Mouse (Mus musculus) spleen, adult 2 months (tissue): ENCODE measurements at regions not wholly inside any gene's neighbourhood (a gene's known extent, or its start where the extent isn't known, plus 50 kb on each side); places are given as distances from the start of the nearest gene placed in this dataset.

Source experiments
- DNase-seq, 2 experiments: peaks; one replicate each; pipeline versions ENCODE4 v3.0.0 to v3.0.0-alpha.2; 2012 to 2021; ENCODE audit warnings: low spot score in 2 of 2, low read depth in 1 of 2
- H3K27ac ChIP-seq: fragments of 200-500 bp; 2 replicates; pipeline ENCODE4 v1.5.1; 2012; ENCODE audit warnings: low read length, inconsistent platforms; ENCODE audit not compliant: insufficient read depth
- H3K27me3 ChIP-seq: fragments of 200-500 bp; 2 replicates; pipeline ENCODE4 v1.6.1; 2012; ENCODE audit warnings: mild to moderate bottlenecking, moderate library complexity, low read length, inconsistent platforms; ENCODE audit not compliant: control insufficient read depth, insufficient read depth
- H3K36me3 ChIP-seq: fragments of 200-500 bp; 2 replicates; pipeline ENCODE4 v1.6.1; 2012; ENCODE audit warnings: mild to moderate bottlenecking, low read length, inconsistent platforms; ENCODE audit not compliant: control insufficient read depth, insufficient read depth
- H3K4me1 ChIP-seq: fragments of 200-500 bp; 2 replicates; pipeline ENCODE4 v1.6.1; 2011; ENCODE audit warnings: inconsistent platforms; ENCODE audit not compliant: control insufficient read depth, insufficient read depth, insufficient read length
- H3K4me3 ChIP-seq: fragments of 200-500 bp; 2 replicates; pipeline ENCODE4 v1.5.1; 2011; ENCODE audit warnings: mild to moderate bottlenecking, inconsistent platforms; ENCODE audit not compliant: insufficient read depth, insufficient read length; ENCODE audit errors: extremely low read depth
- CTCF ChIP-seq: fragments of 200-500 bp; IDR thresholded peaks from 2 replicates; pipeline ENCODE4 v1.5.1; 2011; ENCODE audit warnings: mild to moderate bottlenecking, inconsistent platforms; ENCODE audit not compliant: insufficient read depth, insufficient read length, insufficient replicate concordance; ENCODE audit errors: extremely low read depth
- POLR2A ChIP-seq: fragments of 200-500 bp; IDR thresholded peaks from 2 replicates; pipeline ENCODE4 v1.6.1; 2011; ENCODE audit warnings: low read depth, low read length, inconsistent platforms
- WGBS: fragments of 180-500 bp; shearing (Covaris S2); methylation state at CpG from one replicate; pipeline ENCODE4 v1.1.7; 2018; 5-methylcytosine and 5-hydroxymethylcytosine counted together

GRCm38 (mm10) chr19:6625574-6625973 lies 82.7 kb upstream of the Slc22a12 start:
- no peak for TF ChIP-seq POLR2A
- TF ChIP-seq CTCF = no peak
- Histone ChIP-seq H3K4me1 (no peaks in the 10 kb centered on the region), H3K36me3 (no peaks in the 10 kb centered on the region), H3K27me3 (no peaks in the 10 kb centered on the region; the same call in 1 of the 2 replicates), H3K27ac (no peak overlapping the region), H3K4me3 (no peak overlapping the region)
- 64% methylated on average over 3 of the region's 3 CpGs for WGBS
- no peak for DNase-seq

DNA sequence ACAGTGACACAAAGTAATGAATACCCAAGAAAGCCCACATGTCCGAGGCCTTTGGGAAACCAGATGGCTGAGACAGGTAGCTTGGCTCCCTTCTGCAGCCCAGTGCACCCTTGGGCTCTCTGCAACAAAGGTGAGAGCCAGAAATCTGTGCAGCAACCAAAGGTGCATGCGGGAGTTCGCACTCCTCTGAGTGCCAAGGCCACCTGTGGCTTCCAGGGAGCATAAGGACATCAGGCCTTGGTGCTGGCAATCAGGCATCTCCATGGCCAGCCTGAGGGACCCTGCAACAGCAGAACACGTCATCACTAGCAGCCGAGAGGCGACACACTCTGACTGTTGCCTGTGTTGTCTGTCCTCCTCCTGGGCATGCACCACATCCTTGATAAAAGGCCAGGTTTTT lies 78.2 kb upstream of the Slc22a12 start:
- Histone ChIP-seq H3K4me3 (no peak overlapping the region), H3K27me3 (no peaks in the 10 kb centered on the region), H3K4me1 (no peaks in the 10 kb centered on the region), H3K27ac (no peak overlapping the region), H3K36me3 (no peaks in the 10 kb centered on the region)
- TF ChIP-seq POLR2A (no peak), CTCF (no peak)
- DNase-seq = no peak
- 84% methylated on average over 6 of the region's 6 CpGs for WGBS

- Histone ChIP-seq H3K4me1 (no peaks in the 10 kb centered on the region), H3K27me3 (no peaks in the 10 kb centered on the region), H3K4me3 (no peak overlapping the region), H3K36me3 (no peaks in the 10 kb centered on the region), H3K27ac (no peak overlapping the region)
- 84% methylated on average over 6 of the region's 6 CpGs for WGBS
- no peak for TF ChIP-seq POLR2A
- TF ChIP-seq CTCF = no peak
- no peak for DNase-seq
Measured at GRCm38 (mm10) chr19:6619546-6619945, 76.7 kb upstream of the Slc22a12 start.

DNA sequence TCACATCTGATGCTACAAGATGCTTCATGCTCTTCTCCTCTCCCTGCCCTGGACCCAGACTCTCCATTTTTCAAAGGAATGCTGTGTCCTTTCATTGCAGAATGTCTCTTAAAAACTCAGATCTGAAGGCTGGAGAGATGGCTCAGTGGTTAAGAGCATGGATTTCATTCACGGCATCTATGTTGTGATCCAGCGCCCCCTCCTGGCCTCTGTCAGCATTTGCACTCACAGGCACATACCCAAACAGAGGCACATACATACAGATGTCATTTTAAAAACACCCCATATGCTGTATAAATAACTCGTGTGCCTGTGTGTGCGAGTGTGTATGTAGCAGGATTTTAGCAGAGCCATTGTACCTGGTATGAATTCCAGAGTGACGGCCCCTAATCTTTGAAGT lies 73.8 kb upstream of the Slc22a12 start:
- WGBS = 81% methylated on average over 5 of the region's 5 CpGs
- DNase-seq = no peak
- Histone ChIP-seq H3K4me3 (no peak overlapping the region), H3K36me3 (no peaks in the 10 kb centered on the region), H3K27ac (no peak overlapping the region), H3K27me3 (0 out of 2 replicates have a peak, but pooled peaks cover 1% of the 10 kb centered on the region), H3K4me1 (no peaks in the 10 kb centered on the region)
- TF ChIP-seq POLR2A (no peak), CTCF (no peak)

GRCm38 (mm10) chr19:6612441-6612840 lies 69.6 kb upstream of the Slc22a12 start:
- DNase-seq = no peak
- H3K4me1 ChIP-seq = no peaks in the 10 kb centered on the region
- no peak overlapping the region for H3K4me3 ChIP-seq
- H3K36me3 ChIP-seq = no peaks in the 10 kb centered on the region
- H3K27ac ChIP-seq = no peak overlapping the region
- 86% methylated on average over 7 of the region's 7 CpGs for WGBS
- TF ChIP-seq CTCF (no peak), POLR2A (no peak)
- H3K27me3 ChIP-seq = 0 out of 2 replicates have a peak, but pooled peaks cover 1% of the 10 kb centered on the region

GRCm38 (mm10) chr19:6611921-6612320 lies 69.1 kb upstream of the Slc22a12 start:
- TF ChIP-seq CTCF = no peak
- no peak for TF ChIP-seq POLR2A
- H3K4me3 ChIP-seq = no peak overlapping the region
- H3K27me3 ChIP-seq = 0 out of 2 replicates have a peak, but pooled peaks cover 1% of the 10 kb centered on the region
- no peak overlapping the region for H3K27ac ChIP-seq
- H3K36me3 ChIP-seq = no peaks in the 10 kb centered on the region
- H3K4me1 ChIP-seq = no peaks in the 10 kb centered on the region
- DNase-seq = no peak
- 77% methylated on average over 5 of the region's 5 CpGs for WGBS

DNA sequence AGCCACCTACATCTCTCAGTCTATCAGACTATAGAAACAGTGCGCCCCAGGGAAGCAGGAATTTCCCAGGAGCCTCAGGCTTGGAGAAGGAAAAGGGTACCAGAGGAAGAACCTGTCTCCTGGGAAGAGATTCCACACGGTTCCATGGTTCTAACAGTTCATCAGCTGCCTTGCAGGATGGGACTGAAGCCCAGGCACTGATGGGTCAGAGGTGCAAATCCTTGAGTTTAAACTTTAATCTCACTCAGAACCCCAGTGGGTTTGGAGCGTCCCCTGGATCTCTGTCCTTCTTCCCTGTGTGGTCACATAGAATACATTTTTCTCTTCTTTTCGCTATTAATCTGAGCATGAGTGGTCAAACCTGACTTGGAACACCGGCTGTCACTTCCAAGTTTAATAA lies 67.9 kb upstream of the Slc22a12 start:
- no peaks in the 10 kb centered on the region for H3K36me3 ChIP-seq
- 0 out of 2 replicates have a peak, but pooled peaks cover 1% of the 10 kb centered on the region for H3K27me3 ChIP-seq
- H3K4me1 ChIP-seq = no peaks in the 10 kb centered on the region
- no peak overlapping the region for H3K4me3 ChIP-seq
- no peak for DNase-seq
- WGBS = 77% methylated on average over 5 of the region's 5 CpGs
- H3K27ac ChIP-seq = no peak overlapping the region
- TF ChIP-seq CTCF (no peak), POLR2A (no peak)
